Mouse (Mus musculus): ENCODE results near the gene Chrne.

Gene Chrne

DNA sequence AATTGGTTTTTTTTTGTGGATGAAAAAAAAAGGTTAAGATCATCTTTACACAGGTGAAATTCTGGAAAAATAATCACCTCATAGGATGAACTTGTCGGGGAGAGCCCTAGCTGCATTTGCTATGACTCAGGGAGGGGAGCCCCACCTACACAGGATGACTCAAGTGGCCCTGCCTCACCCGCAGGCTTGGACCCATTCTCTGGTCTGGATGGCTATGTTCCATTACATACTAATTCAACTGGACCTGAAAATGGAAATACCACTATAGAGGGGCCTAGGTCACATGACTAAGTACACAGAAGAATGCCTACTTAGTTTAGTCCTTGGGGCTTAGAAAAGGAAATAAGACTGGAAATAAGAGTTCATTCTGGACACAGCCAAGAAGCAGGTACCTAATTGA lies 32.4 kb upstream of the Chrne start:
- DNase-seq, result no peak

DNA sequence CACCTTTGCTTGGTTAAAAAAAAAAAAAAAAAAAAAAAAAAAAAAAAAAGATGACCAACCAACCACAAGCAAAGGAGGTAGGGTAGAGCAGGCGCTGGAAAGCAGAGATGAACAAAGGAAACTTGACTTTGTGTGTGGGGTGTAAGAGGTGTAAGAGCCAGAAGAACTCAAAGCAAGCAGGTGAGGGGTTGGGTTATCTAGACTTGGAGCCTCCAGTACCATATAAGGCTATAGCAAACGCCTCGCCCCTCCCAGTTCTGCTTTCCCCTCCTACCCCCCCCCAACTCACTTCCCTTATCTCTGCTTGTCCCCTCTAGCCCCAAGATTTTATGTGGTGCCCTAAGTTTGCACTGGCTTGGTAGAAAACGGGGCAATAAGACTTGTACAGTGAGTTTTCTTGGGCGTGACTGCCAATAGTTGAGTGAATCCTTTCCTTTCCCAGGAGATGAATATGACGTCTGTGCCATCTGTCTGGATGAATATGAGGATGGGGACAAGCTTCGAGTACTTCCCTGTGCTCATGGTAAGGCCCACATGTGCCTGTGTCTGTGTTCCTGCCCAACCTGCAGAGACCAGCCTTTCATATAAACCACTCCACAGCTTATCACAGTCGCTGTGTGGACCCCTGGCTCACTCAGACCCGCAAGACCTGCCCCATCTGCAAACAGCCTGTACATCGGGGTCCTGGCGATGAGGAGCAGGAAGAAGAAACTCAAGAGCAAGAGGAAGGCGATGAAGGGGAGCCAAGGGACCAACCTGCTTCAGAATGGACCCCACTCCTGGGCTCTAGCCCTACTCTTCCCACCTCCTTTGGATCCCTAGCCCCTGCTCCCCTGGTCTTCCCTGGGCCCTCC lies 31.5 kb upstream of the Chrne start:
- DNase-seq, result no peak

DNA sequence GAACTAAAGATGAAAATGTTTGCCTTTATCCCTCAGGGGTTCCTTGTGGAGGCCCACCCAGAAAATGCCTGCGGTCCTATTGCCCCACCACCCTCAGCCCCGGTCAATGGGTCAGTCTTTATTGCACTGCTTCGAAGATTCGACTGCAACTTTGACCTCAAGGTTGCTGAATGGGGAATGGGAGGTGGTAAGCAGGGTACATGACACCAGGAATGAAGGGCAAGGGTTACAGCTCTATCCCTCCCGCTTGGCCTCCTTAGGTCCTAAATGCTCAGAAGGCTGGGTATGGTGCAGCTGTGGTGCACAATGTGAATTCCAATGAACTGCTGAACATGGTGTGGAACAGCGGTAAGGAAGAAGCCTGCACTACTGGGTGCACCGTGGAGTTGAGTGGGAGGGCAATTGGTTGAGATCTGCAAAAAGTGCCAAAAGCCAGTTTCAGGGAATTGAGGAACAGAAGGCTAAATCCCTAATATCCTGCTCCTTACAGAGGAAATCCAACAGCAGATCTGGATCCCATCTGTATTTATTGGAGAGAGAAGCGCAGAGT lies 30.2 kb upstream of the Chrne start:
- no peak for DNase-seq

DNA sequence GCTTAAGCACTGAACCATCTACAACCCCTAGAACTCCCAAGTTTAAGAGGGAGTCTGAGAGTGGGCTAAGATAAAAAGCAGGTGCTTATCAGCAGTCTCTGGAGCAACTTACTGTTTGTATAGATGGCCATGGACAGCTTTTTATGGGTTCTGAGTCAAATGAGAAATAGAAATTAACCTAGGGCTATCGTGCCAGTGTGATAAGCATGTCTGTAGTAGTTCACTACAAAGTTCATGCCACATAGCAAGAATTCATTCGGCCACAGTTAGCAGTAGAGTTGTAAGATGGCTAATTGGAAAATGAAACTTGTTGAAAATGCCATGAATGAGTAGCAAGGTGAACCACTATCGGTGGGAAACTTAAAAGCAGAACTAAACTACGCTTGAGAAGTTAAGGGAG lies 29.5 kb upstream of the Chrne start:
- DNase-seq, result no peak

DNA sequence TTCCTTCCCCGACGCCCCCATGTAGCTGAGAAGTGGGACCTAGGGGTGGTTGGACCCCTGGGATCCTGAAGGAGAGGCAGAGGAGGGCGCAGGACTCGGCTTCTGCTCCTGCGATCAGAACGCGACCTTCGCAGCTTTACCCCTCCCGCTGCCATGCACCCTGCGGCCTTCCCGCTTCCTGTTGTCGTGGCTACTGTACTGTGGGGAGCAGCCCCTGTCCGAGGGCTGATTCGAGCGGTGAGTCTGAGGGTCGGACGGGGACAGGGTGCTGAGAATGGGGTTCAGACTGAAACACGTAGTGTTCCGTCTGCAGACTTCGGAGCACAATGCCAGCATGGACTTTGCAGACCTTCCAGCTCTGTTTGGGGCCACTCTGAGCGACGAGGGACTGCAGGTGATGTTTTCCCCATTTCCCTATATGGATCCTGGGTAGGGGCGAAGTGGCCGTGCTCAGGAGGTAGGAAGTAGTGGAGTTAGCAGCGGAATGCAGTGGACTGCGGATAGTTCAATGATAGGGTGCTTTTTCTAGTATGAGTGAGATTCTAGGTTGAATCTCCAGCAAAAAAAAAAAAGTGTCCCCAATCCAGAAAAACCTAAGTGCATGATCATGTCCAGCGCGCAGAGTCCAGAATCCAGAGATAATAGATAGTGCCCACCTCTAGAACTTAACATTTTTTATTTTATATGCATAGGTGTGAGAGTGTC lies 28.9 kb upstream of the Chrne start:
- DNase-seq, result peak in 1 of 2 experiments; percentile 41

DNA sequence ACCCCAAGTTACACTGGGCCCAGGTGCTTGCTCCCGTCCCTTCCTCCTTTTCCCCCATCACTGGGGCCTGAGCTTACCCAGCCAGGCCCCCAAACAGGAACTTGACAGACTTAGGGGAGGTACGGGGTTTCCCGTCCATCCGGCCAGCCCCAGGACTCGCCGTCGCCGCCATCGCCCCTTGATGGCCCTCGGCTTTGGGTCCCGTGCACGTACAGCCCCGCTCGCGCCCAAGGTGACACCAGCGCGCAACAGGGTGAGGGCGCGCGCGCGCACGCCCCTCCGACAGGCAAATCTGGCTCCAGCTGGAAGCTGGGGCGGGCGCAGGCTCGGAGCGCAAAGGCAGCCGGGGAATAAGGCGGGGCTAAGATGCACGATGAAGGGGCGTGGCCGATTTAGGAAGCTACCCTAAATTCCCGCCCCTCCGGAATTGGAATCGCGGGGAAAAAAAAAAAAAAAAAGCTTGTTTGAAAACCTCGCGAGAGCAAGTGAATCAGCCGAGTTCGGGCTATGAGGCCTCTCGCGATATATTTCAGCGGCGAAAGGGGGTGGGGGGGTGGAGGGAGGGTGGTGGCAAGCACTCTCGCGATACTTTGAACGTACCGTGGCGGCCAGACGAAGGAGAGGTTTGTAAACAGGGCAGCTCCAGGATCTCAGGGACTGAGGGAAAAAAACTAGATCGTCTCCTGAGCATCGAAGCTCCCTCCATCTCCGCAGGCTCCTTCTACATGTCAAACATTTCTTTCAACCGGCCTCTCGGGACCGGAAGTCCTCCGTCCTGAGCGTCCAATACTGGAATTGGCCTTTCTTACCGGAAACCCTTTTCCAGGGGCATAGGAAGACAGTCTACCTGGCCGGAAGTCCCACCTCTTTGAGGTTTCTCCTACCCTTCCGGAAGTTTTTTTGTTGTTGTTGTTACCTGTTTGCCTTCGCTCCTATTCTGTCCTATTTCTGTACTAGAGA lies 28.0 kb upstream of the Chrne start, which contains the start of the genes Rnf167 and Slc25a11:
TSS of gene Rnf167 (plus strand) at position 545 of the 960 bp plus-strand sequence.
TSS of gene Slc25a11 (minus strand) at position 789 of the 960 bp plus-strand sequence.
- DNase-seq, result peak; percentile 98

DNA sequence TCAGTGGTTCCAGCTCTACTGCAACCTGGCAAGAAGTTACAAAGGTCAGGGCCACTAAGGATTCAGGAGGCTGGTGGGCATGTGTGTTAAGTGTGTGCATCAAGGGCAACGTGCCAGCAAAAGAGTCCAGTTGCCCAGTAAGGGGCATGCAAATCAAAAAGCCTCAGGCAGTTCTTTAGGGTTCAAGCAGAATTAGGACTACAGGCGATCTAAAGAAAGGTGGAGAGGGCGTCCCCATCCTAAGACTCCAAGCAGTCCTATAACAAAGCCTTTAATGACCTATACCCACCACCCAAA lies 27.2 kb upstream of the Chrne start:
- peak; percentile 52 to 61 for DNase-seq

DNA sequence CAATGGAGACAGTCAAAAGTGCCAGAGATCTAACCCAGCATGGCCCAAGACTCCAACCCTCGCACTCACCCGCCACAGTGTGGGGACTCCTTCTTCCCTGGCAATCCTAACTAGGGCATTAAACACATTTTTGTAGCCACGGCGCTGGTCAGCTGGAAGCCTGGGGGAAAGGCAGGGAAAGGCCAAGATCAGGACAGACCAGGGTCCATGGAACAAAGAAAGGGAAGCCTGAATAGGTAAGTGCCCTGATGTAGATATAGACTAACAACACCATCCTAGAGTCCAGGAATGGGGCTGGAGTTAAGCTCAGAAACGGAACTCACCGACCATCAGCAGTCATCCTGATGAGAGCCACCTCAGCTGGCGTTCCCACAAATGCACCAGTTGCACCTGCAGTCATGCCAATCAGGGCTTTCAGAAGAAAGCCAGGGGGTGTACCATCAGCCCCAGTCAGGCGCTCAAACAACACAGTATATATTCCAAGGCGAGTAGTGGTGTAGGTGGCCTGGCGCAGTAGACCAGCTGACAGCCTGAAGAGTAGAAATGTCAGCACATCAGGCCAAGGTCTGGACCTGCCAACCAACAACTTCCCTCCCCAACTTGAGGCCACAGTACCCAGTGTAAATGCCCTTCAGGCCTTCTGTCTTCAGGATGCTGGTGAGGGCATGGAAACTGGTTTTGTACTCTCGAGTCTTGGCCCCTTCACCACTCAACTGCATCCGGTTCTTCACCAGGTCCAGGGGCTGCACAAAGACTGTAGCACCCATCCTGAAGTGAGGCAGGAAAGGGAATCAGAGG lies 26.6 kb upstream of the Chrne start:
- no peak for DNase-seq

DNA sequence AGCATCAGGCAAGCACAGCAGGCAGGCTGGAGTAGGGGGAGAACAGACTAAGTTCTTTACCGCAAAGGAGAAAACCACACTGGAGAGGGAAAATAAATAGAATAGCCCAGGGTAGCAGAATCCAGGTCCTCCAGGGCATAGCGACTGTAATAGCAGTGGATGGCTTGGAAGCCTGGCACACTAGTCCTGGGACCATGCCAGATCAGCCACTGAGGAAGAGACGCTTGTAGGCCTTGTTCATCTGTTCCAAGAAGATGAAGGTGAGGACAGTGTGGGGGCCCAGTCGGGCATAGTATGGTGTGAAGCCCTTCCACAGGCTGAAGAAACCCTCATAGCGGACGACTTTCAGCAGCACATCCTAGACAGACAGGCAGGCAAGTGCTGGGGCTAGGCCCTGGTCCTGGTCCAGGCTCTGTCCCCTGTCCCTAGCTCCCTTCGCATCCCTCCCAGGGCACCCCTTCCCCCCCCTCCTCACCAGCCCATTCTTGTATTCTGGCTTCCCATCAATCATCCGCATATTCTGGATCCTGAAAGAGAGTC lies 25.6 kb upstream of the Chrne start:
- no peak for DNase-seq

DNA sequence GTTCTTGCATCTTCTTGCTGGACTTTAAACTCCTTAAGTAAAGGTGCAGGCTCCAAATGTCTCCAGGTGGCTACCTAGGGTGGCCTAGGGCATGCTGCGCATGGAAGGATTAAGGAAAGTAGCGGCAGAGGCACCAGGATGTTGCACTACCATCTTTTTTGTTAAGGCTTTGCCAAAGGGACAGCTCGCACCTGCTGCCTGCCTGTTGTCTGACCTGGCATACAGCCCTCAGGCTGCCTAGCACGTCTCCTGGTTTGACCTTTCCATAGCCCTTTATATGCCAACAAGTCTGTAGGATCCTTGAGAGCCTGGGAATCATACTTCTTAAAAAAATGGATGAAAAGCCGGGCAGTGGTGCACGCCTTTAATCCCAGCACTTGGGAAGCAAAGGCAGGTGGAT lies 24.0 kb upstream of the Chrne start:
- no peak for DNase-seq

DNA sequence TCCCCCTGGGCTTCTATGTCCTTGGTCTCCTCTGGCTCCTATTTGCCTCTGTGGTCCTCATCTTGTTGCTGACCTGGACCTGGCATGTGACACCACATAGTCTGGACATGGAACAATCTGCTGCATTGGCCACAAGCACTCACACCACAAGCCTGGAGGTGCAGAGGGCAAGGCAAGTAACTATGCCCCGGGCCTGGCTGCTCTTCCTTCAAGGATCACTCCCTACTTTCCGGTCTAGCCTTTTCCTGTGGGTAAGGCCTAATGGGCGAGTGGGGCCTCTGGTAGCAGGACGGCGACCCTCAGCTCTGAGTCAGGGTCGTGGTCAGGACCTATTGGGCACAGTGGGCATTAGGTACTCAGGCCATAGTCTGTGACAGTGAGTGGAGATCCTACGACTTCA lies 22.2 kb upstream of the Chrne start:
- DNase-seq, result no peak

DNA sequence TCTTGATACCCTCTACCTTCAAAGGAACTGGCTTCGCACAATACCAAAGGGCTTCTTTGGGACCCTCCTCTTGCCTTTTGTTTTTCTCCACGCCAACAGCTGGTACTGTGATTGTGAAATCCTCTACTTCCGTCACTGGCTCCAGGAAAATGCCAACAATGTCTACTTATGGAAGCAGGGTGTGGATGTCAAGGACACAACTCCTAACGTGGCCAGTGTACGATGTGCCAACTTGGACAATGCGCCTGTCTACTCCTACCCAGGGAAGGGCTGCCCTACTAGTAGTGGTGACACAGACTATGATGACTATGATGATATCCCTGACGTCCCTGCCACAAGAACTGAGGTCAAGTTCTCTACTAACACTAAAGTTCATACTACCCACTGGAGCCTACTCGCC lies 21.0 kb upstream of the Chrne start:
- DNase-seq, result no peak

DNA sequence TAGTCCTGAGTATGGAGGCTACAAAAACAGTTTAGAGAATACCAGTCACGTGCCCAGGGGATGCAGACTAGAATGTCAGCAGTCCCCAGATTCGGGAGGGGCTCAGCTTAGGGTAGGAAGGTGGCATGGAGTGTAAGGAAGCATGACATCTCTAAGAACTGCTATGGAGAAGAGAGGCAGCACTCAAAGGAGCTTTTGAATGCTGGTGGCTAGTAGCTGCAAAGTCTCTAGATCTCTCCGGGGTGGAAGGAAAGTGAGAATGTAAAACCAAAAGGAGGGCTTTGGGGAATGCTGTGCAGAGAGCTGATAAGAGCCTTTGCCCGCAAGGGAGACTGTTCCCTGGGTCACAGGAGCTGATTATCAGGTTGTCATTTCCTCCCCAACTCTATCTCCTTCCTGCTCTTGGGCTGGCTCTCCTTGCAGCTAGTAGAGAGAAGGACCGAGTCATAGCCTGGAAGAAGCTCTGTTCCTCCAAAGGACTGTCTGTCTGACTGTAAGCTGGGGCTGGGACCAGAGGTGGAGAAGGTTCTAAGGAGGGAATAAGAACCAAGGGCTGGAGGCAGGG lies 19.8 kb upstream of the Chrne start, which contains the start of gene Gp1ba:
TSS of gene Gp1ba (plus strand) at position 409 of the 565 bp plus-strand sequence.
- no peak for DNase-seq

DNA sequence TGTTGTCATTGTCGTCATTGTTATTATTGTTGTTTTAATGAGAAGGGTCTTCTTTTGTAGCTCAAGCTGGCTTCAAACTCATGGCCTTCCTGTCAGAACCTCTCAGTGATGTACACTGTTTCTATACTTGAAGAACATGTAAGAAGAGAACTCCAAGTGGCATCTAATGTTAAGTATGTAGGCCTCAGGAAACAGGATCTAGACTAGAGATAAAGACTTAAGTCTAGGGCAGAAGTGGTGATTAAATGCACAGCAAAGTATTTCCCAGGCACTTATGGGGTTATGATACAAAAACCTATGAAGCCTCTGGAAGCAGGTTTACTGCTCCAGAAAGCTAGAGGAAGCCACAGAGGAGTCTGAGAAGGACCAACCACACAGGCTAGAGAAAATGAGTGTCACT lies 19.3 kb upstream of the Chrne start:
- DNase-seq, result no peak

DNA sequence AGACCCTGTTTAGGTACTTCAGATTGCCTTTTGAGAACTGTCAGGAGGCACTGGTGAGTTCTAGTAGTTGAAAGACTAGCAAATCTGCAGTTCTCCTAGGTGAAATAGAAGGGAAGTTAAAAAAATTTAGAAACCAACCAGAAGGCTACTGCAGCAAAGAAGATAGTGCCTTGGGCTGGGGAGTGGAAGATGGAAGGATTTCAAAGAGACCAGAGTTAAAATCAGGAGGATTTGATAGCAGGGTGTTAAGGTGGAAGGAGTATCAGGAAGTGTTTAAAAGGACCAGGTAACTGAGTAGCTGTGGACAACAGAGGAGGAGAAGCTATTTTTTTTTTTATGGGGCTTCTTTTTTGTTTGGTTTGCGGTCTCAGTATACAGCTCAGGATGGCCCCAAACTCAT lies 18.7 kb upstream of the Chrne start:
- DNase-seq, result no peak

DNA sequence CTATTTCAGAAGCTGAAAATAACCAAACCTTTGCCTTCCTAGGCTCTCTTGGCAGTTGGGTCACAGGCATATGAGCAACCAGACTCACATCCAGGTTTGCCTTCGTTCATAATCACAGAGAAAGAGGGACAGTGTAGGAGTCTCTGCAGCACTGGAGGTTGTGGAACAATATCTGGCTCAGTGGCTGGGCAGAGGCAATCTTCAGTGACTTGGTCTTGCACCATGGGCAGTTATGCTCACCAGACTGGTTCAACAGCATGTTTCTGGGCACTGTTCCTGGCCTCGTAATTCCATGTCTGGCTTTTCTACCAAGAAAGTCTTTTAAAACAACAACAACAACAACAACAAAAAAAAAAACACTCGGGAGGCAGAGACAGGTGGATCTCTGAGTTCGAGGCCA lies 16.6 kb upstream of the Chrne start:
- no peak for DNase-seq

DNA sequence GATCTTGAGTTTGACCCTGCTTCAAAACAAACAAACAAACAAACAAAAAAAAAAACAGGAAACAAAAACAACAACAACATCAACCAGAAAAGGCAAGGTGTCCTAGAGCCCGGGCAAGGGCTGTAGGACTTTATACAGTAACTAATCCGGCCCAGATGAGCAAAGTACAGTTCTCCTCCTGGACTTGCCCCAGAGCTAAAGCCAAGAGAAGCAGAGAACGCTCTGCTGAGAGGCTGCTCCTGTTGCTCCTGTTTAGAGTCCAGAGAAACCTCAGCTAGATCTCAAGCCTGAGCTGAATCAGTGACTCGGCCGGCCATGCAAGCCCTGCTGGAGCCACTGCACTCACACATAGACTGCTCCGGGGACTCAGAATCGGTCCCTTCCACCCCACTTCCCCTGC lies 11.1 kb upstream of the Chrne start:
- DNase-seq, result peak; percentile 69 to 80

DNA sequence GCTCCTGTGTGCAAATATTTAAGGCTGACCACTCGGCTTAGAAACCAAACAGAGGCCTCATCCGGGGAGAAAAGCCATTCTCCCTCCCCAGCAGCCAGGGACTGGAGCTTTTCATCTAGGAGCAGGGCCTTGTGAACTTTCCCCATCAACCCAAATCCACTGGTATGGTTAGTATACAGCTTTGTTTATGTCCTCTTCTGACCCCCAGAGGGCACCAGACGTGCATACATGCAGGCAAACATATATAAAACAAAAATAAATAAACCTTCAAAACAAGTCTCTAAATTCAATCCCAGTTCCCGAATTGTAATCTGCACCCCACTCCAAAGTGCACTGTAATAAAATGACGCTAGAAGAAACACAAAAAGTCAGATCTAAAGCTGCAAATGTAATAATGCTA lies 10.5 kb upstream of the Chrne start:
- no peak for DNase-seq

DNA sequence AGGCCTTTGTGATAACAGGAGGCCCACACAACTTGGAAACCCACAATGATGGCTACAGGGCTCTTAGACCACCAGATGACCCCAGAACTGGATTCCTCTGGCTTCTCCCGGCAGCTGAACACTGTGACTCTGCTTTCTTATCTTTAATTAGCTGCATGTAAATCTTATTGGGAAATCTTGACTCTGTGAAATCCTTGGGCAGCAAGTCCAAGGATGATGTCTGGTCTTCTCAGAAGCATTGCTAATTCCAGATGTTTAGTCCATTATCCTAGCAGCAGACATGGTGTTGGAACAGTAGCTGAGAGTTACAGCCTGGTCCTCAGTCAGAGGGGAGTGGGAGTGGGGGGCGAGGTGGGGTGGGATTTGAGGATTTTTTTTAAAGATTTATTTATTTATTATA lies 9.4 kb upstream of the Chrne start:
- DNase-seq, result no peak

DNA sequence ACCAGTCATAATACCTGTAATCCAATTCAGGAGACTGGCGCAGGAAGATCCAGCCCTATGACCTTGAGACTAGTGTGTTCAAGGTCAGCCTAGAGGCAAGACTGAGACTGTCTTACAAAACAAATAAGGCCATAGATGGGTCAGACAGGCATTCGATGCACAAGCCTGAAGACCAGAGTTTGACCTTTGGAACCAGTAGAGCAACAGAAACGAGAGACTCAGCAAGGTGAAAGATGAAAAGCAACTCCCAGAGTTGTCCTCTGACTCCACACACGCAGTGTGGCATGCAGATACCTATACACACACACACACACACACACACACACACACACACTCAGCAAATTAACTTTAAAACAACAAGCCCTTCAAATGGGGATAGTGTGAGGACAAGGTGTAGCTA lies 7.9 kb upstream of the Chrne start:
- peak in 1 of 2 experiments; percentile 51 for DNase-seq

DNA sequence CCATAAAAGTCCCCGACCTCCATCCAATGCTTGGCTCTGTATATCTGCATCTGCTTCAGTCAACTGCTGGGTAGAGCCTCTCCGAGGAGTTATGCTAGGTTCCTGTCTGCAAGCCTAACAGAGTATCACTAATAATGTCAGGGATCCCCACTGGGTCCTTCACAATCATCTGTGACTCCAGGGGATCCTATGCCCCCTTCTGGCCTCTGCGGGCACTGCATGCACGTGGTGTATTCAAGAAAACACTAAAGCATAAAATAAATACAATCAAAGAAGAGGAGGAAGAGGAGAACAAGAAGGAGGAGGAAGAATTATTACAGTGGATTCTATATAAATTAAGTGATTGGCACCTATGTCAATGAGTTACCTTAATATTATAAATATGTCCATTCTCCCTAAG lies 6.5 kb upstream of the Chrne start:
- peak in 1 of 2 experiments; percentile 59 for DNase-seq
